Mouse (Mus musculus) bone marrow macrophage, adult 2 months (primary cell): ENCODE data around the gene Snx22.

Experiments
- CTCF ChIP-seq: IDR thresholded peaks from 2 replicates; pipeline ENCODE4 v1.5.1; 2012; ENCODE audit warnings: low read depth, mild to moderate bottlenecking, low read length, moderate library complexity
- POLR2A ChIP-seq: IDR thresholded peaks from 2 replicates; pipeline ENCODE4 v1.6.1; 2012; ENCODE audit warnings: mild to moderate bottlenecking, low read depth, low read length, borderline replicate concordance

DNA sequence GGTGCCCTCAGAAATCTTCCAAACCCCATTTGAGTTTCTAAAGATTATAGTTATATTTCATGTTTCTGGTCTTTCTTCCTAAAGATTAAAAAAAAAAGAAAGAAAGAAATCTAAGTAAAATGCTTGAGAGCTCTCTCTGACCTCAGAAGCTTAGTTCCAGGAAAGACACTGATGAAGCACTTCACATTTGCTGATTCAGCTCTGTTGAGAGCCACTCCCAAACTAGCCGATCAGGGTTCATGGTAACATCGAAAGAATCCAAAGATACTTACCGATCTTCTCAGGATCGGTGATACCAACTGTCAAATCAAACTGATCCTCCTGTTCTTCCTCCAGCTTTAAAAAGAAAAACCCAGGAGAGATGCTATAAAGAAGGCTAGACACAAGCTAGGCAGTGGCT is 35.1 kb upstream of the Snx22 start:
- TF ChIP-seq CTCF (no peak), POLR2A (no peak)
